Mouse (Mus musculus) CH12.LX (cell line): Measurements from ENCODE around the gene Stmn1. TPM values are rescaled to one million over a fixed set of nuclear protein-coding genes. Genes with fewer than 3 reads are reported as not detected.
A peak's percentile ranks its signal among the peaks of the same experiment; 100 is the strongest.

ENCODE experiments used
- DNase-seq: peaks from one replicate; pipeline ENCODE4 v3.0.0-alpha.2; 2013; ENCODE audit errors: extremely low read depth
- H3K27ac ChIP-seq: 2 replicates; pipeline ENCODE4 v1.5.1; 2012; ENCODE audit warnings: low read depth, mild to moderate bottlenecking, control low read depth, moderate library complexity; ENCODE audit not compliant: insufficient read depth
- H3K27me3 ChIP-seq: replicated peaks from 2 replicates; pipeline ENCODE3; 2012; ENCODE audit warnings: inconsistent platforms
- H3K36me3 ChIP-seq, 2 experiments: replicated peaks in 1 of 2; 2 replicates each; pipeline versions ENCODE3 to v1.6.1; 2012; ENCODE audit warnings: inconsistent platforms in 1 of 2, low read length in 1 of 2, mild to moderate bottlenecking in 1 of 2, mixed read lengths in 1 of 2, moderate library complexity in 1 of 2; ENCODE audit not compliant: control insufficient read depth in 1 of 2, insufficient read depth in 1 of 2
- H3K4me1 ChIP-seq, 2 experiments: 2 replicates each; pipeline ENCODE4 v1.6.1; 2012; ENCODE audit warnings: inconsistent platforms in 1 of 2, moderate library complexity in 1 of 2; ENCODE audit not compliant: insufficient read depth in 2 of 2, control insufficient read depth in 1 of 2
- H3K4me2 ChIP-seq: 2 replicates; pipeline ENCODE4 v1.6.1; 2012; ENCODE audit warnings: low read depth, mild to moderate bottlenecking, control low read depth; ENCODE audit not compliant: poor library complexity, insufficient read depth, severe bottlenecking
- H3K4me3 ChIP-seq, 3 experiments: fragments of 150-350 bp in 1 of 3; sonication (generic) in 1 of 3; replicated peaks in 1 of 3; 2 replicates each; pipeline versions ENCODE3 to v1.5.1; 2011 to 2012; ENCODE audit warnings: low read depth in 2 of 3, low read length in 2 of 3, mild to moderate bottlenecking in 2 of 3, moderate library complexity in 2 of 3, control low read depth in 1 of 3, improper control_type of control experiment in 1 of 3, inconsistent platforms in 1 of 3, mixed read lengths in 1 of 3; ENCODE audit not compliant: poor library complexity in 1 of 3
- H3K79me2 ChIP-seq: replicated peaks from 2 replicates; pipeline ENCODE4 v1.6.1; 2012; ENCODE audit warnings: mild to moderate bottlenecking, moderate library complexity; ENCODE audit not compliant: control insufficient read depth, poor library complexity, insufficient read depth, severe bottlenecking; ENCODE audit errors: extremely low read depth
- H3K9ac ChIP-seq: 2 replicates; pipeline ENCODE4 v1.6.1; 2012; ENCODE audit warnings: low read depth, mild to moderate bottlenecking, control low read depth, moderate library complexity; ENCODE audit not compliant: insufficient read depth
- H3K9me3 ChIP-seq: replicated peaks from 2 replicates; pipeline ENCODE3; 2012; ENCODE audit warnings: low read length, inconsistent platforms, mixed read lengths
- BHLHE40 ChIP-seq: IDR thresholded peaks from 2 replicates; pipeline ENCODE4 v1.6.1; 2011; ENCODE audit warnings: mild to moderate bottlenecking, low read depth, low read length, improper control_type of control experiment
- CHD1 ChIP-seq: IDR thresholded peaks from 2 replicates; pipeline ENCODE4 v1.6.1; 2012; ENCODE audit warnings: low read depth, low read length, improper control_type of control experiment, inconsistent platforms
- CHD2 ChIP-seq: IDR thresholded peaks from 2 replicates; pipeline ENCODE4 v1.6.1; 2011; ENCODE audit warnings: low read length, improper control_type of control experiment
- CTCF ChIP-seq, 2 experiments: IDR thresholded peaks in 1 of 2; conservative IDR thresholded peaks in 1 of 2; 2 replicates each; pipeline ENCODE4 v1.5.1; 2011 to 2012; ENCODE audit warnings: low read depth in 2 of 2, low read length in 2 of 2, improper control_type of control experiment in 1 of 2, inconsistent platforms in 1 of 2, mild to moderate bottlenecking in 1 of 2, moderate library complexity in 1 of 2
- E2F4 ChIP-seq: IDR thresholded peaks from 2 replicates; pipeline ENCODE4 v1.6.1; 2011; ENCODE audit warnings: low read depth, low read length, improper control_type of control experiment; ENCODE audit not compliant: insufficient replicate concordance
- ELF1 ChIP-seq: IDR thresholded peaks from 2 replicates; pipeline ENCODE4 v1.6.1; 2014; ENCODE audit warnings: low read depth, mild to moderate bottlenecking, inconsistent platforms, low read length, improper control_type of control experiment
- EP300 ChIP-seq: IDR thresholded peaks from 2 replicates; pipeline ENCODE4 v1.6.1; 2011; ENCODE audit warnings: low read length, improper control_type of control experiment
- ETS1 ChIP-seq: conservative IDR thresholded peaks from 2 replicates; pipeline ENCODE4 v1.6.1; 2012; ENCODE audit warnings: low read depth, mild to moderate bottlenecking, inconsistent platforms, low read length, improper control_type of control experiment, moderate library complexity
- GABPA ChIP-seq: IDR thresholded peaks from 2 replicates; pipeline ENCODE4 v1.6.1; 2012; ENCODE audit warnings: low read depth, low read length, improper control_type of control experiment, inconsistent platforms; ENCODE audit not compliant: insufficient replicate concordance
- HCFC1 ChIP-seq: IDR thresholded peaks from 2 replicates; pipeline ENCODE4 v1.6.1; 2012; ENCODE audit warnings: low read depth, mild to moderate bottlenecking, inconsistent platforms, low read length, improper control_type of control experiment
- IRF4 ChIP-seq: IDR thresholded peaks from 2 replicates; pipeline ENCODE4 v1.6.1; 2014; ENCODE audit warnings: low read depth, mild to moderate bottlenecking, inconsistent platforms, low read length, improper control_type of control experiment
- JUN ChIP-seq: IDR thresholded peaks from 2 replicates; pipeline ENCODE4 v1.6.1; 2011; ENCODE audit warnings: low read depth, mild to moderate bottlenecking, low read length, improper control_type of control experiment, moderate library complexity; ENCODE audit not compliant: insufficient read depth
- JUND ChIP-seq: conservative IDR thresholded peaks from 2 replicates; pipeline ENCODE4 v1.6.1; 2011; ENCODE audit warnings: low read depth, low read length, improper control_type of control experiment
- KAT2A ChIP-seq: IDR thresholded peaks from 2 replicates; pipeline ENCODE4 v1.6.1; 2012; ENCODE audit warnings: low read length, improper control_type of control experiment, inconsistent platforms; ENCODE audit not compliant: insufficient replicate concordance
- MAFK ChIP-seq: IDR thresholded peaks from 2 replicates; pipeline ENCODE4 v1.6.1; 2011; ENCODE audit warnings: low read length, improper control_type of control experiment; ENCODE audit not compliant: insufficient replicate concordance
- MAX ChIP-seq: IDR thresholded peaks from 2 replicates; pipeline ENCODE4 v1.6.1; 2011; ENCODE audit warnings: low read length, improper control_type of control experiment
- MAZ ChIP-seq: IDR thresholded peaks from 2 replicates; pipeline ENCODE4 v1.6.1; 2012; ENCODE audit warnings: low read depth, mild to moderate bottlenecking, inconsistent platforms, low read length, improper control_type of control experiment, moderate library complexity
- MEF2A ChIP-seq: IDR thresholded peaks from 2 replicates; pipeline ENCODE4 v1.6.1; 2014; ENCODE audit warnings: low read depth, mild to moderate bottlenecking, inconsistent platforms, low read length, improper control_type of control experiment, borderline replicate concordance
- MXI1 ChIP-seq: IDR thresholded peaks from 2 replicates; pipeline ENCODE4 v1.6.1; 2011; ENCODE audit warnings: mild to moderate bottlenecking, low read depth, low read length, improper control_type of control experiment
- MYC ChIP-seq: IDR thresholded peaks from 2 replicates; pipeline ENCODE4 v1.6.1; 2011; ENCODE audit warnings: low read depth, mild to moderate bottlenecking, improper control_type of control experiment, low read length
- NELFE ChIP-seq: IDR thresholded peaks from 2 replicates; pipeline ENCODE4 v1.6.1; 2011; ENCODE audit warnings: low read depth, low read length, improper control_type of control experiment
- NRF1 ChIP-seq: IDR thresholded peaks from 2 replicates; pipeline ENCODE4 v1.6.1; 2014; ENCODE audit warnings: low read depth, mild to moderate bottlenecking, inconsistent platforms, low read length, improper control_type of control experiment, moderate library complexity
- PAX5 ChIP-seq: IDR thresholded peaks from 2 replicates; pipeline ENCODE4 v1.6.1; 2012; ENCODE audit warnings: low read length, inconsistent platforms, mixed read lengths
- POLR2A ChIP-seq: IDR thresholded peaks from 2 replicates; pipeline ENCODE4 v1.6.1; 2011; ENCODE audit warnings: low read depth, mild to moderate bottlenecking, improper control_type of control experiment, low read length
- POLR2AphosphoS2 ChIP-seq: IDR thresholded peaks from 2 replicates; pipeline ENCODE4 v1.6.1; 2011; ENCODE audit warnings: low read depth, low read length, improper control_type of control experiment
- RAD21 ChIP-seq: IDR thresholded peaks from 2 replicates; pipeline ENCODE4 v1.6.1; 2011; ENCODE audit warnings: low read depth, mild to moderate bottlenecking, low read length, improper control_type of control experiment, moderate library complexity
- RCOR1 ChIP-seq: conservative IDR thresholded peaks from 2 replicates; pipeline ENCODE4 v1.6.1; 2012; ENCODE audit warnings: low read depth, mild to moderate bottlenecking, inconsistent platforms, low read length, improper control_type of control experiment
- SIN3A ChIP-seq: IDR thresholded peaks from 2 replicates; pipeline ENCODE4 v1.6.1; 2012; ENCODE audit warnings: low read length, improper control_type of control experiment, inconsistent platforms
- SMC3 ChIP-seq: IDR thresholded peaks from 2 replicates; pipeline ENCODE4 v1.6.1; 2011; ENCODE audit warnings: low read depth, low read length, improper control_type of control experiment
- TBP ChIP-seq: conservative IDR thresholded peaks from 2 replicates; pipeline ENCODE4 v1.6.1; 2011; ENCODE audit warnings: low read depth, low read length, improper control_type of control experiment
- TCF12 ChIP-seq: IDR thresholded peaks from 2 replicates; pipeline ENCODE4 v1.6.1; 2014; ENCODE audit warnings: low read depth, mild to moderate bottlenecking, inconsistent platforms, low read length, improper control_type of control experiment
- UBTF ChIP-seq: IDR thresholded peaks from 2 replicates; pipeline ENCODE4 v1.6.1; 2012; ENCODE audit warnings: low read depth, mild to moderate bottlenecking, inconsistent platforms, low read length, improper control_type of control experiment, moderate library complexity
- USF1 ChIP-seq: IDR thresholded peaks from 2 replicates; pipeline ENCODE4 v1.6.1; 2014; ENCODE audit warnings: low read depth, mild to moderate bottlenecking, inconsistent platforms, low read length, improper control_type of control experiment
- USF2 ChIP-seq: conservative IDR thresholded peaks from 2 replicates; pipeline ENCODE4 v1.6.1; 2011; ENCODE audit warnings: low read depth, low read length, improper control_type of control experiment
- ZC3H11A ChIP-seq: IDR thresholded peaks from 2 replicates; pipeline ENCODE4 v1.6.1; 2012; ENCODE audit warnings: low read depth, mild to moderate bottlenecking, inconsistent platforms, low read length, improper control_type of control experiment
- ZKSCAN1 ChIP-seq: IDR thresholded peaks from 2 replicates; pipeline ENCODE4 v1.6.1; 2012; ENCODE audit warnings: low read depth, inconsistent platforms, low read length, improper control_type of control experiment, borderline replicate concordance
- ZMIZ1 ChIP-seq: IDR thresholded peaks from 2 replicates; pipeline ENCODE4 v1.6.1; 2012; ENCODE audit warnings: low read depth, mild to moderate bottlenecking, inconsistent platforms, low read length, improper control_type of control experiment
- ZNF384 ChIP-seq: IDR thresholded peaks from 2 replicates; pipeline ENCODE4 v1.6.1; 2012; ENCODE audit warnings: low read depth, low read length, improper control_type of control experiment, inconsistent platforms
- dilution Hi-C: fragments of 300-500 bp; cut with MboI; formaldehyde crosslinking; loops from 2 replicates; pipeline ENCODE4 v1.14.3; 2020; ENCODE audit warnings: low sequenced_read_pairs; ENCODE audit not compliant: extremely low pct_unique_long_range_greater_than_20kb, extremely low pct_ligation_motif_present
- in situ Hi-C: fragments of 300-500 bp; cut with MboI; formaldehyde crosslinking; loops from 3 replicates; pipeline ENCODE4 v1.14.3; 2019; ENCODE audit warnings: low sequenced_read_pairs, low pct_ligation_motif_present, low pct_unique_long_range_greater_than_20kb, mixed read lengths
- polyA plus RNA-seq: library from polyadenylated mRNA; unstranded; fragments of >175 nt; gene quantifications from 2 replicates; pipeline ENCODE4 v1.2.1, GENCODE M21; 2012; ENCODE audit warnings: low read depth; ENCODE audit not compliant: insufficient read length
- total RNA-seq, 2 experiments: library from RNA; depleted of rRNA; stranded (reverse); fragments of 300-350 nt in 1 of 2; fragments of >200 nt in 1 of 2; gene quantifications; 2 replicates each; pipeline ENCODE4 v1.2.3; 2012 to 2014

Gene Stmn1
- total and polyA plus RNA-seq, 3 experiments: 31.2 to 39.4 (median 34.7) TPM

DNA sequence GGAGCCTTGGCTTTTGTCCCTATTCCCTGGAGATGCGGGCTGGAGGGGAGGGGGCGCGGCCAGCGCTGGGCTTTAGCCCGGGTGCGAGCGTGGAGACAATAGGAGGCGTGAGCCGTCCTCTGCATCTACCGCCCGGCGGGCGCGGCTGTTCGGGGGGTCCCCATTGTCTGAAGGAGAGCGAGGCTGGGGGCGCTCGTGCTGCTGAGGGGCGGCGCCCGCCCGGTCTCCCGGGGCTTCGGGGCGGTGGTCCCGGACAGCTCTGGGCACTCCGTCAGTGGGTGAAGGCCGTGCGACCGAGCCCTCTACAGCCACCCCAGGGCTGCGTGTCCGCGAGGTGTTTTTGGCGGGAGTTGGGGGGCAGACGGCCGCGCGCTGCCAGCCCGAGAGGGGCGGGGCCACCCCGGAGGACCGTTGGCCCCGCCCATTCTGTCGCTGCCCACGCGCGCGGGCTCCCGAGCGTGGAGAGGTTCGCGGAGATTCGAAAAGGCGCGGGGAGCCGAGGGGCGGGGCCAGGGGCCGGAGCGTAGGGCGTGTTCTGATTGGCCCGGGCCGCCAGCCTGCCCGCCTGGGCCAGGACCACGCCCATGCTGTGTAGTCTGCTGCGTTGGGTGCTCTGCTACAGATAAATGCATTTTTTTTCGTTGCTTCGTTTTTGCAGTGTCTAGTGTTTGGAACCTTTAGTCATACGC lies 602 bp downstream of the Stmn1 start:
- Histone ChIP-seq H3K79me2 (no peaks in the 10 kb centered on the region; the same call in 1 of the 2 replicates), H3K4me2 (peak overlapping the region; percentile 87), H3K9ac (peak overlapping the region; percentile 69), H3K4me1 (peaks cover 3% of the 10 kb centered on the region in 2 experiments), H3K4me3 (peak overlapping the region; percentile 25 to 74 (median 67)), H3K36me3 (peaks cover 4 to 11% of the 10 kb centered on the region in 2 experiments), H3K9me3 (peaks cover 2% of the 10 kb centered on the region), H3K27ac (no peak overlapping the region), H3K27me3 (peaks cover 43% of the 10 kb centered on the region)
- in situ Hi-C loops (no loop called here), dilution Hi-C loops (no loop called here)
- DNase-seq: peak; percentile 78
- TF ChIP-seq ZNF384 (no peak), TCF12 (no peak; the same call in 1 of the 2 replicates), NRF1 (no peak), RAD21 (no peak), ZKSCAN1 (no peak), ZC3H11A (no peak), USF2 (no peak), MXI1 (peak; percentile 83), NELFE (no peak), ETS1 (no peak), IRF4 (no peak), HCFC1 (no peak), ZMIZ1 (no peak), POLR2A (0 out of 2 replicates have a peak, but pooled peaks have one; percentile 30), ELF1 (no peak), PAX5 (no peak), EP300 (no peak), MAZ (no peak), CTCF (conservative IDR thresholded peaks at IDR 0.05 in 1 of 2, IDR thresholded peaks at IDR 0.05 in 1 of 2; ENCODE audit: low read depth in 2 of 2, low read length in 2 of 2) (no peak), MAFK (no peak), TBP (no peak), KAT2A (no peak), CHD2 (no peak), POLR2AphosphoS2 (no peak), SMC3 (no peak), MAX (peak; percentile 47; the same call in 1 of the 2 replicates), JUN (no peak), UBTF (0 out of 2 replicates have a peak, but pooled peaks have one; percentile 3), GABPA (no peak), MYC (no peak), SIN3A (peak; percentile 61), CHD1 (no peak), BHLHE40 (peak; percentile 22; the same call in 1 of the 2 replicates), RCOR1 (no peak), E2F4 (0 out of 2 replicates have a peak, but pooled peaks have one; percentile 42), JUND (no peak), USF1 (no peak), MEF2A (no peak)
